Mouse (Mus musculus) megakaryocyte progenitor cell, adult 5-6 weeks (primary cell): ENCODE measurements around the gene Oosp3. TPM values are rescaled to one million over a fixed set of nuclear protein-coding genes. Genes with fewer than 3 reads are reported as not detected.
A peak's percentile ranks its signal among the peaks of the same experiment; 100 is the strongest.

Experiments
- ATAC-seq: replicated peaks from 2 replicates; pipeline ENCODE4 v1.8.0; 2016; ENCODE audit warnings: mild to moderate bottlenecking, moderate TSS enrichment, inconsistent platforms; ENCODE audit not compliant: poor library complexity
- total RNA-seq, 2 experiments: library from RNA; stranded (forward) in 1 of 2; stranded (reverse) in 1 of 2; fragments of 157-497, 149-512 nt in 1 of 2; fragments of 200-1000 nt in 1 of 2; gene quantifications; 2 replicates each; pipeline versions ENCODE4 v1.2.3 to v1.2.4; 2015 to 2017

The Oosp3 gene
- total RNA-seq (2015) (not detected in 2 replicates), total RNA-seq (2017) (not detected in 2 replicates)

DNA sequence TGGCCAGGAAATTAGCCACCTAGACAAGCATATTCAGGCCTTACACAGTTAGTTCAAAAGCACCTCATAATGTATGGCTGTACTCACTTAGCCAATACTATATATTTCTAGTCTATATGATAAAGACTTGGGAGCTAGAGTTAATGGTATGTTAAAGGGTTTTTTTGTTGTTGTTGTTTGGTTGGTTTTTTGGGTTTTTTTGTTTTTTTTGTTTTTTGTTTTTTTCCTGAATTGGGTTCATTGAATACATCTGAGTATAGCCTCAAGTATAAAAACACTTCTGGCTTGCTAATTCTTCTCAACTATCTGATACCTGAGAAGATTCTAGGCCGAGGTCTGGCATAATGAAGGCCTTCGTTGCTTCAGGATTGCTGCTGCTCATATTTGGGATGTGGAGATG, at the start of gene Oosp3:
Gene Oosp3, plus strand, starts transcription at position 301 of the 400 bp plus-strand sequence.
- ATAC-seq, result no peak

DNA sequence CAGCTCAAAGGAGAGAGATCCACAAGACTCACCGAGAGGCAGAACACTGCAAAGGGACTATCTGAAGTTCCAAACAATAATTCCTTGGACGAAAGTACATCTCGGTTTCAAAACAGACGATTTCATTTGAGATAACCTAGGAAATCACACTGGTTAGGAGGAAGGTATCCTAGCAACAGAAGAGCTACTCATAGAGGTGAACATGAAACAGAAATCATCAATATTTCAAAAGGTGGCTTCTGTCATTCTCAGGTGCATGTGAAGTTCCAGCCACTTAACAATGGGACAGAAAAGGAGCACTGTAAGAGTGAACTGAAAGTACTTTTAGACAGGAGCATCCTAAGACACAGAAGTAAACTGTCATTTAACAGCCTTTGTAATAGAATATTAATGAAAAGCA, 47.3 kb upstream of the Oosp3 start:
- ATAC-seq, result no peak

- peak; percentile 100 for ATAC-seq
Observed at GRCm38 (mm10) chr19:11659142-11659541, 37.7 kb upstream of the Oosp3 start.

GRCm38 (mm10) chr19:11660459-11660858, 36.4 kb upstream of the Oosp3 start, which contains the start of gene Oosp2:
Gene Oosp2, minus strand, starts transcription at chr19:11660559.
- ATAC-seq, result no peak

- no peak for ATAC-seq
Observed at GRCm38 (mm10) chr19:11661562-11661961, 35.3 kb upstream of the Oosp3 start.

DNA sequence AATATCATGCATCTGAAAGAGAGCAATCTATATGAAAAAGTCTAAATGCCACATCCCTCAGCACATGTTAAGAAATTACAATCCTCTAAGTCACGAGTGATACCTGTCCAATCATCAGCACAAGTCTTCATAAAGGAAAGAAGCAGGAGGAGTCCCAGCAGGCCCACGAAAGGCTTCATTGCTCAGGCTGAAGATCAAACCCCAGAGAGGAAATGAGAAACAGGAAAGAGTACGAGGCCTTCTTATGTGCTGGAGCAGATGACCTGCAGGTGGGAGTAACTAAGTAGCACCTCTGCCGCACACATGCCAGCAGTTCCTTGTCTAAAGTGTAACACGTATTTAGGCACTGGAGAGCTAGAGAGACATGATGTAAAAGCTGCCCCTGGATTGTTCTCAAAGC, 6.0 kb upstream of the Oosp3 start, which contains the start of gene Oosp1:
Gene Oosp1, minus strand, starts transcription at position 312 of the 400 bp plus-strand sequence.
- ATAC-seq, result no peak

- ATAC-seq, result no peak
Observed at GRCm38 (mm10) chr19:11691454-11691853, 5.4 kb upstream of the Oosp3 start.

- ATAC-seq, result peak; percentile 85
Observed at GRCm38 (mm10) chr19:11698342-11698741, 1.5 kb downstream of the Oosp3 start.

- ATAC-seq, result no peak
Observed at GRCm38 (mm10) chr19:11712451-11712850, 15.6 kb downstream of the Oosp3 start.

GRCm38 (mm10) chr19:11720071-11720470, 23.2 kb downstream of the Oosp3 start:
- peak; percentile 54 for ATAC-seq

DNA sequence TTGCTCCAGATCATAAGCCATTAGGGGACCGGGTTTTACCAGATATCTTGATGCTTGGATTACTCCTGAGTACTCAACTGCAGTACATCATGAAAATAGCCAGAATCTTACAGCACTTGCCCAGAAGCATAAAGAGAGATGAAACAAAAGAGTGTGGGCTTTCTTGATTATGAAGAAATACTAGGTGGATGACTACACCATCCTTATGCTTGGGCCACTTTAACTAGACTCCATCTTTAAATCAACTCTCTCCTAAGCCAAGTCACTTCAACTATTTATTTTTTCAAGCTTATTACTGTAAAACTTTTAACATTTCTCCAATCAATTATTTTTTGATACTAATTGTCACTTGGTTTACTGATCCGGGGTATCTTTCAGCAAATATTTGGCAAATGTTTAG, 27.0 kb downstream of the Oosp3 start:
- ATAC-seq, result no peak

GRCm38 (mm10) chr19:11724275-11724674, 27.4 kb downstream of the Oosp3 start:
- ATAC-seq, result no peak

- peak; percentile 89 for ATAC-seq
Observed at GRCm38 (mm10) chr19:11725915-11726314, 29.1 kb downstream of the Oosp3 start.

DNA sequence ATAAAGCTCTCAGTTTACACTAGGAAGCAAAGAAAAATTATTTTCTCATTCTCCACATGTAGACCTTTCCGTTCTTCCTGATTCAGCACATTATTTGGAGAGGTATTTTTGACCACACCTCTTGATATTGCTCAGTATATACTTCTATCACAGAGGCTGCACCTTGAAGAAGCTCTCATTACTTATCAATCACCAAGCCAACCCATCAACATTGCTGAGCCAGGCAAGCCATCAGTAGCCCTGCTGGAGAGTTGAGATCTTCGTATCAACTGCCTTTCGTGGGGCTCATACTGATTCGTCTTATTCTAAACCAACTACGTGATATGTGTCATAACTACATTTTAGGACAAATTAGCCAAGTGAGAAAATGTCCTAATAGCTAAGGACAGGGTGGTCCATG, 30.4 kb downstream of the Oosp3 start:
- ATAC-seq, result peak; percentile 70

DNA sequence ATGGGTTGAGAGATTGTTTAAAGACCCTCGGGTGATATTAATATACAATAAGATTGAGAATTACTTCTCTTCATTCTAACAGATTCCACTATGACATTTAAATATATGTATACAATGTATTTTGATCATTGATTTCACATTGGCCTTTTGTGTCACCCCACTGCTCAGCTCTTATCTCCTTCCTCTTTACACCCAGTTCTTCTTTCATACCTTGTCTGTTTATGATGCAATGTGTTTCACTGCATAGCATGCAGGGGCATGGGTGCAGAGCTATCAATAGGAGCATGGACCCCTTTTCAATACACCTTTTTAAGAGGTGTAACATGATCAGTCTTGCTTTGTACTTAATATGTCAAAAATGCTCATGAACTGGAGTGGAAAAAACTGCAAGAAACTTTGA, 33.4 kb downstream of the Oosp3 start:
- ATAC-seq, result no peak

- ATAC-seq, result no peak
Observed at GRCm38 (mm10) chr19:11736455-11736854, 39.6 kb downstream of the Oosp3 start.

DNA sequence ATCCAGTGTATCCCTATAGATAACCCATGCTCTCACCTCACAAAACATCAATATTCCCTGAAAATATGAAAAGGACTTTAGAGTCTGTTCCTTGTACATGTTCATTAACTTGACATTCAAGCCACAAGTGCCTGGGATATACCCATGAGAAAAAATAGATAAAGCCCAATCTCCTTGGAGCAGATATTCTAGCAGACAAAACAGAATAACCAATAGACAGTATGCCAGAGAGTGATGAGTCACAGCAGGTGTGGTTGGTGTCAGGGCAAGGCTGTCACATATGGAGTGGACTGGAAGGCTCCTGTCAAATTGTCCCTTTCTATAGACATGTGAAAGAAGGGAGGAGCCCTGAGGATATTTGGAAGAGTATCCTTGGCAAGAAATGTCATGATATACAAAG, 48.8 kb downstream of the Oosp3 start:
- peak; percentile 77 for ATAC-seq

GRCm38 (mm10) chr19:11747298-11747697, 50.4 kb downstream of the Oosp3 start, which contains the start of gene Gif:
Gene Gif, plus strand, starts transcription at chr19:11747554.
- ATAC-seq, result no peak

Other genes starting within 250 kb of the Oosp3 start
- gene Ms4a6c, start 227.7 kb upstream of the Oosp3 start, total RNA-seq (2015), result 181 and 238 TPM in 2 replicates
- gene Ms4a6c, start 227.7 kb upstream of the Oosp3 start, total RNA-seq (2017), result 142 and 174 TPM in 2 replicates
- 0.67 and 2.5 TPM in 2 replicates for gene Gm8369, start 211.1 kb upstream of the Oosp3 start, total RNA-seq (2015)
- 1.2 and 1.3 TPM in 2 replicates for gene Gm8369, start 211.1 kb upstream of the Oosp3 start, total RNA-seq (2017)
- gene Ms4a6b, start 180.5 kb upstream of the Oosp3 start, total RNA-seq (2015), result 44.8 and 47.0 TPM in 2 replicates
- 19.8 and 24.4 TPM in 2 replicates for gene Ms4a6b, start 180.5 kb upstream of the Oosp3 start, total RNA-seq (2017)
- gene Ms4a4d, start 160.3 kb upstream of the Oosp3 start, total RNA-seq (2015), result not detected in 2 replicates
- not detected in 2 replicates for gene Ms4a4d, start 160.3 kb upstream of the Oosp3 start, total RNA-seq (2017)
- 5.1 and 5.9 TPM in 2 replicates for gene Ms4a6d, start 92.2 kb upstream of the Oosp3 start, total RNA-seq (2015)
- gene Ms4a6d, start 92.2 kb upstream of the Oosp3 start, total RNA-seq (2017), result 3.0 and 4.2 TPM in 2 replicates
- 18.2 and 21.8 TPM in 2 replicates for gene Ms4a2, start 73.3 kb upstream of the Oosp3 start, total RNA-seq (2015)
- gene Ms4a2, start 73.3 kb upstream of the Oosp3 start, total RNA-seq (2017), result 17.5 and 20.2 TPM in 2 replicates
- 1,524 and 1,660 TPM in 2 replicates for gene Ms4a3, start 56.2 kb upstream of the Oosp3 start, total RNA-seq (2015)
- 866 and 1,151 TPM in 2 replicates for gene Ms4a3, start 56.2 kb upstream of the Oosp3 start, total RNA-seq (2017)
- 1.1 and 3.4 TPM in 2 replicates for gene Oosp2, start 36.5 kb upstream of the Oosp3 start, total RNA-seq (2015)
- not detected in 2 replicates for gene Oosp2, start 36.5 kb upstream of the Oosp3 start, total RNA-seq (2017)
- gene Oosp1, start 5.9 kb upstream of the Oosp3 start, total RNA-seq (2015), result 5.7 and 7.6 TPM in 2 replicates
- 6.9 and 13.5 TPM in 2 replicates for gene Oosp1, start 5.9 kb upstream of the Oosp3 start, total RNA-seq (2017)
- gene Gif, start 50.5 kb downstream of the Oosp3 start, total RNA-seq (2015), result not detected in 2 replicates
- gene Gif, start 50.5 kb downstream of the Oosp3 start, total RNA-seq (2017), result not detected in 2 replicates
- 79.3 and 89.8 TPM in 2 replicates for gene Mrpl16, start 73.3 kb downstream of the Oosp3 start, total RNA-seq (2015)
- 104 and 113 TPM in 2 replicates for gene Mrpl16, start 73.3 kb downstream of the Oosp3 start, total RNA-seq (2017)
- gene Stx3, start 122.3 kb downstream of the Oosp3 start, total RNA-seq (2015), result 6.4 and 7.4 TPM in 2 replicates
- 5.6 and 7.0 TPM in 2 replicates for gene Stx3, start 122.3 kb downstream of the Oosp3 start, total RNA-seq (2017)
- gene Olfr1417, start 142.2 kb downstream of the Oosp3 start, total RNA-seq (2015), result not detected in 2 replicates
- gene Olfr1417, start 142.2 kb downstream of the Oosp3 start, total RNA-seq (2017), result not detected in 2 replicates
- not detected in 2 replicates for gene Olfr1418, start 164.0 kb downstream of the Oosp3 start, total RNA-seq (2015)
- not detected in 2 replicates for gene Olfr1418, start 164.0 kb downstream of the Oosp3 start, total RNA-seq (2017)
- not detected in 2 replicates for gene Olfr1419, start 178.1 kb downstream of the Oosp3 start, total RNA-seq (2015)
- not detected in 2 replicates for gene Olfr1419, start 178.1 kb downstream of the Oosp3 start, total RNA-seq (2017)
- not detected in 2 replicates for gene Olfr1420, start 189.5 kb downstream of the Oosp3 start, total RNA-seq (2015)
- not detected in 2 replicates for gene Olfr1420, start 189.5 kb downstream of the Oosp3 start, total RNA-seq (2017)
- gene Patl1, start 215.3 kb downstream of the Oosp3 start, total RNA-seq (2015), result 40.1 and 41.7 TPM in 2 replicates
- 11.6 and 12.0 TPM in 2 replicates for gene Patl1, start 215.3 kb downstream of the Oosp3 start, total RNA-seq (2017)